Comparison of ENCODE assay signal across 25 mouse cellular contexts in the genomic region with DNA sequence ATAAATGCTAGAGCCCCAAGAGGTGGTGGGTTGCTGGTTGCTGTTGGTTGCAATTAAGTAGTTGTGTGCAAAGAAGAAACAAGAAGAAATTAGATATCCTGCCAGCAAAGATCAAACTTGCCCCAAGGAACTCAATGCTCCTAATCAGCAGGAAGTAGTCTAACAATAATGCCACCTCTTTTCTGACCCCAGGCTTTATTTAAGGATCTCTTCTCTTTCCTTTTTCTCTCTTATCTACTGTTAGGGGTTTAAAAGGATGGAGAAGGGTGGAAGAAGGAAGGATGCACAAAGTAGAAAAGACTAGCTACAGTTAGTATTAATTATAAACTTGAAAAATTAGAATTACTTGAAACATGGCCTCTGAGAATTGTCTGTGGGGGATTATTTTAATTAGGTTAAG.
"Had no signal": no experiment of that assay in that cellular context is flagged by ENCODE, and none has a peak within 500 bp of the region (broad histone marks: within the 10 kb centered on the region; RNA-seq: fewer than 3 reads in every experiment).

No protein-coding gene starts in this region.

- H3K9me3 ChIP-seq: heart, embryonic 15.5 days; hindbrain, embryonic 15.5 days; kidney, embryonic 15.5 days; limb, embryonic 13.5 days; limb, embryonic 15.5 days had no signal

- H3K27ac ChIP-seq: heart, adult 2 months; heart, embryonic 13.5 days; heart, embryonic 15.5 days; hindbrain, embryonic 13.5 days; hindbrain, embryonic 15.5 days; hindbrain, postnatal 0 days; kidney, embryonic 15.5 days; kidney, postnatal 0 days; limb, embryonic 13.5 days; limb, embryonic 15.5 days had no signal

- H3K9ac ChIP-seq: heart, embryonic 13.5 days; heart, embryonic 15.5 days; hindbrain, embryonic 13.5 days; hindbrain, embryonic 15.5 days; kidney, embryonic 15.5 days; limb, embryonic 13.5 days; limb, embryonic 15.5 days had no signal

- H3K4me2 ChIP-seq: heart, embryonic 11.5 days; heart, embryonic 13.5 days; heart, embryonic 15.5 days; hindbrain, embryonic 13.5 days; hindbrain, embryonic 15.5 days; kidney, embryonic 15.5 days; limb, embryonic 13.5 days; limb, embryonic 15.5 days had no signal

- H3K4me1 ChIP-seq: heart, embryonic 13.5 days; heart, embryonic 15.5 days; hindbrain, embryonic 13.5 days; hindbrain, embryonic 15.5 days; limb, embryonic 13.5 days; limb, embryonic 15.5 days had no signal

- DNase-seq: gastrocnemius, postnatal 14 days; gastrocnemius, postnatal 36 days; heart, adult 11 months; heart, adult 2 months; heart, postnatal 14 days; heart, postnatal 36 days; kidney, adult 11 months; kidney, adult 2 months; kidney, adult 9 months; kidney, postnatal 14 days; kidney, postnatal 36 days; layer of hippocampus, adult 9-11 months; layer of hippocampus, postnatal 36 days; left cerebral cortex, postnatal 4 days had no signal

- H3K36me3 ChIP-seq: heart, embryonic 15.5 days; kidney, embryonic 15.5 days; limb, embryonic 13.5 days; limb, embryonic 15.5 days had no signal

- ATAC-seq: hindbrain, postnatal 0 days; intestine, embryonic 16.5 days had no signal

- H3K27me3 ChIP-seq: heart, embryonic 13.5 days; heart, embryonic 15.5 days; hindbrain, embryonic 13.5 days; hindbrain, embryonic 15.5 days; kidney, embryonic 15.5 days; limb, embryonic 13.5 days; limb, embryonic 15.5 days had no signal

- H3K4me3 ChIP-seq: heart, adult 2 months; heart, embryonic 13.5 days; heart, embryonic 15.5 days; hindbrain, embryonic 13.5 days; hindbrain, embryonic 15.5 days; kidney, embryonic 15.5 days; limb, embryonic 13.5 days; limb, embryonic 15.5 days had no signal
